Mouse (Mus musculus) kidney, embryonic 14.5 days (tissue): ENCODE measurements around the gene Calhm1. TPM values are rescaled to one million over a fixed set of nuclear protein-coding genes. Genes with fewer than 3 reads are reported as not detected.

Source experiments
- ATAC-seq: fragments of 200-750 bp; cut with Nextera tagmentation; 2 replicates; pipeline ENCODE4 v1.8.0; 2017; ENCODE audit warnings: moderate number of reproducible peaks, mild to moderate bottlenecking, moderate TSS enrichment, moderate library complexity; ENCODE audit not compliant: low FRiP score, low TSS enrichment
- H3K27ac ChIP-seq: fragments of 300-500 bp; sonication (generic); 2 replicates; pipeline ENCODE4 v1.5.1; 2014; ENCODE audit warnings: low read depth, mild to moderate bottlenecking, low read length, moderate library complexity, mixed read lengths
- H3K27me3 ChIP-seq: fragments of 300-500 bp; sonication (generic); 2 replicates; pipeline ENCODE4 v1.6.1; 2014; ENCODE audit warnings: mild to moderate bottlenecking, low read length; ENCODE audit not compliant: control insufficient read depth, insufficient read depth
- H3K36me3 ChIP-seq: fragments of 300-500 bp; sonication (generic); 2 replicates; pipeline ENCODE4 v1.6.1; 2014; ENCODE audit warnings: low read length, mixed read lengths; ENCODE audit not compliant: control insufficient read depth, insufficient read depth
- H3K4me1 ChIP-seq: fragments of 300-500 bp; sonication (generic); 2 replicates; pipeline ENCODE4 v1.6.1; 2014; ENCODE audit warnings: low read length, mixed read lengths; ENCODE audit not compliant: control insufficient read depth, insufficient read depth
- H3K4me2 ChIP-seq: fragments of 300-500 bp; sonication (generic); replicated peaks from 2 replicates; pipeline ENCODE4 v1.6.1; 2014; ENCODE audit warnings: low read depth, mild to moderate bottlenecking, low read length
- H3K4me3 ChIP-seq: fragments of 300-500 bp; sonication (generic); 2 replicates; pipeline ENCODE4 v1.5.1; 2014; ENCODE audit warnings: mild to moderate bottlenecking, low read length
- H3K9ac ChIP-seq: fragments of 300-500 bp; sonication (generic); 2 replicates; pipeline ENCODE4 v1.6.1; 2014; ENCODE audit warnings: low read depth, mild to moderate bottlenecking, low read length, moderate library complexity
- H3K9me3 ChIP-seq: fragments of 300-500 bp; sonication (generic); 2 replicates; pipeline ENCODE4 v1.6.1; 2016; ENCODE audit warnings: low read length; ENCODE audit not compliant: control insufficient read depth
- WGBS: fragments of 180-500 bp; shearing (Covaris S2); extraction: QIAGEN DNeasy Blood & Tissue Kit; methylation state at CpG from one replicate; pipeline ENCODE4 v1.1.7; 2014; 5-methylcytosine and 5-hydroxymethylcytosine counted together
- polyA plus RNA-seq: library from polyadenylated mRNA; unstranded; fragments of >200 nt; fragmentation: Nextera tagmentation; extraction: Ambion mirVana; gene quantifications from 2 replicates; pipeline ENCODE4 v1.2.1, GENCODE M21; 2014

The Calhm1 gene
- polyA plus RNA-seq, 1 experiment from 2014 or later = not detected

DNA sequence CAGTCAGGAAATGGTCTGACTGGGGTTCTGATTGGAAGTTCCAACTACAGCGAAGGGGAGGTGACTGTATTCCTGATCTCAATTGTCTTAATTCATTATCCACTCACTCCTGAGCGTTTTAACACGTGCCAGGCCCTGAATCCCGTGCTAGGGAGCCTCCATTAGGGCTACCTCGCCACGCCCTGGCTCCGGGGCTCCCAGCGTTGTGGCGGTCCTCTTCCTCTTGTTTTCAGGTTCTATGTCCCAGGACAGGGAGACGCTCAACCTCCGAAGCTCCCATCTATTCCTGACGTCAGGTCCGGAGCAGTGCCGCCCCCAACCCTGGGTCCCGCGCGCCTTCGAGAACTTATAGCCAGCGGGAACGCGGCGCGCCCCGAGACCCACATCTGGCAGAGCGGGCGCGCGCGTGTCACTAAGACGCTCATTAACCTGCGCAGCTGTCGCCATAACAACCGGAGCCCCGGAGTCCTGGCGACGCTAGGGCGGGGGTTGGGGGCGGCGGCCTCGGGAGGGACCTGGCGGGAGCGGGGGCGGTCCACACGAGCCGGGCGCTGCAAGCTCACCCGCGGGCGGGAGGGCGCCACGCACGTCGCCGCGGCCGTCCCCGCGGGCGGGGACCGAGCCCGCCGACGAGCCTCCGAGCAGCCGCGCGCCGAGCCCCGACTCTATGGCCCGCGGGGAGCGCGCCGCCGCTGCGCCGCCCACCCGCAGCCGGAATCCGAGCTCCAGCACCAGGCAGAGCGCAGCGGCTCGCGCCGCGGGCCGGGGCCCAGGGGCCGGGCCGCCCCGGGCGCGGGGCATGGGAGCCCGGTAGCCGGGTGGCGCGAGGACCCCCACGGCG is 34.6 kb upstream of the Calhm1 start, which contains the start of gene Neurl1a:
Gene Neurl1a (plus strand): TSS at position 390 of the 841 bp plus-strand sequence.
- peaks cover 10% of the 10 kb centered on the region; the same call in 1 of the 2 replicates for H3K4me1 ChIP-seq
- peaks cover 27% of the 10 kb centered on the region; the same call in 1 of the 2 replicates for H3K27me3 ChIP-seq
- peaks cover 6% of the 10 kb centered on the region; the same call in 1 of the 2 replicates for H3K9me3 ChIP-seq
- peak within 1 kb of the TSS; percentile 69 for H3K4me3 ChIP-seq
- ATAC-seq = peak; percentile 63
- H3K36me3 ChIP-seq = no peaks in the 10 kb centered on the region
- under 1% methylated on average over 66 of the region's 98 CpGs for WGBS
- H3K9ac ChIP-seq = peak within 1 kb of the TSS; percentile 63
- no peak within 1 kb of the TSS for H3K27ac ChIP-seq
- peak within 1 kb of the TSS; percentile 99 for H3K4me2 ChIP-seq

DNA sequence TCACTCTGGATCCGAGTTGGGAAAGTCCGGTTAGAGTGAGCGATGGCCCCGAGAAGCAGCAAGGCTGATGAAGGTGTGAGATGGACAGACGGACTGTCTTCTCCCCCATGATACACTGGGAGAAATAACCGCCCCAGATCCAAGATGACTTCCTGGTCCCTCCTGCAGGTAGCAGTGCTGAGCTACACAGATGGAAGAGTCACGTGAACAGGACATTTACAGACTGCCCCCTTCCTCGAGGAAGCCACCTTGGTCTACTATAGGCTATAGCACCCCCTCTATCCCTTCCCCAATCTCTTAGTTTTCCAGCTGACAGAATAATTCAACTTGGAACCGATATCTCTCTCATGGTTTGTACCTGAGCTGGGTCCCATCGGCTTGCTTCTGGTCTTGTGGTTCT is 33.9 kb upstream of the Calhm1 start:
- Histone ChIP-seq H3K27ac (no peak overlapping the region), H3K9me3 (peaks cover 6% of the 10 kb centered on the region; the same call in 1 of the 2 replicates), H3K4me1 (peaks cover 10% of the 10 kb centered on the region; the same call in 1 of the 2 replicates), H3K27me3 (peaks cover 27% of the 10 kb centered on the region; the same call in 1 of the 2 replicates), H3K36me3 (no peaks in the 10 kb centered on the region), H3K4me3 (peak overlapping the region; percentile 69), H3K4me2 (peak overlapping the region; percentile 99), H3K9ac (0 out of 2 replicates have a peak overlapping the region, but pooled peaks have one; percentile 63)
- WGBS = 17% methylated on average over 10 of the region's 10 CpGs
- no peak for ATAC-seq

DNA sequence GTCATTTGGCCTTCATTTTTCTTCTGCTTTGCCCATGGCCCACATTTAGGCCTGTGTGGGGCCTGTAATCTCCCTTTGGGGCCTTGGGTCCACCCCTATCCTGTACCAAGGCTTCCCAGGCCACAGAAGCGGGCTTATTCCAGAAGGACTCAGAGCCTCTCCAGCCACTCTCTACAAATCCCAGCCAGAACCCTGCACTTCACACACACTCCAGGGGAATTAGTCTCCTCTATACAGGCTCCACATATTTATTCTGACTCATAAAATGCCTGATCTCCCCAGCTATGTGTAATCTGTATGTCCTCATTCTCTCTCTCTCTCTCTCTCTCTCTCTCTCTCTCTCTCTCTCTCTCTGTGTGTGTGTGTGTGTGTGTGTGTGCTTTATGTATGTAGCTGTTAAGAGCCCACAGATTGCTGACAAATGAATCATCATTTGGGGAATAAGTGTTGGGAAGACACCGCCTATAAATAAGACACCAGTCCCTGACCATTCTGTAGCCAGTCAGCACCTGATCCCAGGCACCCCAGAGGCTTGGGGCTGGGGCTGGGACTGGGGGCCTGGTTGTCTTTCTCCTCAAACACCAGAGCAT is 33.0 kb upstream of the Calhm1 start:
- WGBS = 89% methylated on average over 2 of the region's 2 CpGs
- ATAC-seq = no peak

DNA sequence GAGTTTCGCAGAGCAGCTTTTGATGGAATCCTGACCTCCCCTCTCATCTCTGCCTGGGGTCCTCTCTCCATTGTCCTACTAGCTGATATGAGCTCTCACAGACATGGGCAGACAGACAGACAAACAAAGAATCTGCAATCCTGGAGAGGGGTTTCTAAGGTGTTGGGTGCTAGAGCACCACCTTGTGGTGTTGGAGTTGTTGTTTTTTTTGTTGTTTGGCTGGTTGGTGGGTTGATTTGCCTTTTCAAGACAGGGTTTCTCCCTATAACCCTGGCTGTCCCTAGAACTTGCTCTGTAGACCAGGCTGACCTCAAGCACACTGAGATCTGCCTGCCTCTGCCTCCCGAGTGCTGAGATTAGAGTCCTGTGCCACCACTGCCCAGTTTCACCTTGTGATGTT is 31.4 kb upstream of the Calhm1 start:
- Histone ChIP-seq H3K4me2 (no peak overlapping the region), H3K27me3 (peaks cover 22% of the 10 kb centered on the region; the same call in 1 of the 2 replicates), H3K36me3 (no peaks in the 10 kb centered on the region), H3K9ac (no peak overlapping the region), H3K4me3 (no peak overlapping the region), H3K9me3 (no peaks in the 10 kb centered on the region), H3K4me1 (peaks cover 10% of the 10 kb centered on the region; the same call in 1 of the 2 replicates), H3K27ac (no peak overlapping the region)
- no peak for ATAC-seq
- WGBS = 70% methylated on average over 1 of the region's 2 CpGs

More for the DNA sequence above, 33.0 kb upstream of the Calhm1 start:
- Histone ChIP-seq H3K9ac (no peak overlapping the region), H3K36me3 (no peaks in the 10 kb centered on the region), H3K4me2 (no peak overlapping the region), H3K9me3 (peaks cover 2% of the 10 kb centered on the region; the same call in 1 of the 2 replicates), H3K27me3 (peaks cover 27% of the 10 kb centered on the region; the same call in 1 of the 2 replicates), H3K27ac (no peak overlapping the region), H3K4me3 (no peak overlapping the region), H3K4me1 (peaks cover 10% of the 10 kb centered on the region; the same call in 1 of the 2 replicates)

- 54% methylated on average over 3 of the region's 3 CpGs for WGBS
- no peak overlapping the region for H3K9ac ChIP-seq
- no peak overlapping the region for H3K4me2 ChIP-seq
- H3K4me3 ChIP-seq = no peak overlapping the region
- H3K27ac ChIP-seq = no peak overlapping the region
- peaks cover 12% of the 10 kb centered on the region; the same call in 1 of the 2 replicates for H3K27me3 ChIP-seq
- no peak for ATAC-seq
- H3K4me1 ChIP-seq = peaks cover 7% of the 10 kb centered on the region; the same call in 1 of the 2 replicates
- no peaks in the 10 kb centered on the region for H3K36me3 ChIP-seq
- no peaks in the 10 kb centered on the region for H3K9me3 ChIP-seq
Observed at GRCm38 (mm10) chr19:47174515-47174914, 30.5 kb upstream of the Calhm1 start.

DNA sequence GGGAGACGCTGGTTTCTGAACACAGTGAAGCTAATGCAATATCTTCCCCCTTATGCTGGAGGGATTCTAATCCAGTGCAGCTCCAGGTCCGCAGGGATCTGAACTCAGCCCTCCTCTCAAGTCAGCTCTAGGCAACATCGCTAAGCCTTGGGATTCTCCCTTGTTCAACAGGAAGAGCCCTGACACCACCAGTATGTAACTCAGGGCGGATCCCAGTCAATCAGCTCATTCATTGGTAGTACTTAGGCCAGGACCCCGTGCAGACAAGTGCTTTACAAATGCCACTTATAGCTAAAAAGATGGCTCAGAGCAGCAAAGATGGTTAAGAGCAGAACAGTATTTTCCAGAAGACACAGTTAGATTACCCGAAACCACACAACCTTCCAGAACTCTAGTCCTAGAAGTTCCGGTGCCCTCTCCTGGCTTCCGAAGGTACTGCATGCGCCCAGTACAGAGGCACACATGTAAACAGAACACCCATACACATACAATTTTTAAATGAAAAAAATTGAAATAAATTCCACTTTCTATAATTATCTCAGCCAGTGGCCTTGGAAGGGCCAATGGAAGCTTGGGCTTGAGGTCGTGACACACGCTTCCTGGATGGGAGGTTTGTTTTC is 24.8 kb upstream of the Calhm1 start:
- Histone ChIP-seq H3K4me3 (no peak overlapping the region), H3K4me2 (peak overlapping the region; percentile 29), H3K4me1 (no peaks in the 10 kb centered on the region), H3K27me3 (no peaks in the 10 kb centered on the region), H3K9me3 (no peaks in the 10 kb centered on the region), H3K9ac (no peak overlapping the region), H3K36me3 (no peaks in the 10 kb centered on the region), H3K27ac (no peak overlapping the region)
- ATAC-seq = peak; percentile 66; the same call in 1 of the 2 replicates
- 27% methylated on average over 11 of the region's 11 CpGs for WGBS

- H3K36me3 ChIP-seq = no peaks in the 10 kb centered on the region
- WGBS = 8% methylated on average over 13 of the region's 13 CpGs
- H3K27me3 ChIP-seq = no peaks in the 10 kb centered on the region
- H3K4me3 ChIP-seq = no peak overlapping the region
- H3K27ac ChIP-seq = no peak overlapping the region
- no peaks in the 10 kb centered on the region for H3K4me1 ChIP-seq
- H3K9ac ChIP-seq = no peak overlapping the region
- H3K9me3 ChIP-seq = no peaks in the 10 kb centered on the region
- peak; percentile 49; the same call in 1 of the 2 replicates for ATAC-seq
- peak overlapping the region; percentile 29 for H3K4me2 ChIP-seq
Observed at GRCm38 (mm10) chr19:47168223-47168622, 24.2 kb upstream of the Calhm1 start.

DNA sequence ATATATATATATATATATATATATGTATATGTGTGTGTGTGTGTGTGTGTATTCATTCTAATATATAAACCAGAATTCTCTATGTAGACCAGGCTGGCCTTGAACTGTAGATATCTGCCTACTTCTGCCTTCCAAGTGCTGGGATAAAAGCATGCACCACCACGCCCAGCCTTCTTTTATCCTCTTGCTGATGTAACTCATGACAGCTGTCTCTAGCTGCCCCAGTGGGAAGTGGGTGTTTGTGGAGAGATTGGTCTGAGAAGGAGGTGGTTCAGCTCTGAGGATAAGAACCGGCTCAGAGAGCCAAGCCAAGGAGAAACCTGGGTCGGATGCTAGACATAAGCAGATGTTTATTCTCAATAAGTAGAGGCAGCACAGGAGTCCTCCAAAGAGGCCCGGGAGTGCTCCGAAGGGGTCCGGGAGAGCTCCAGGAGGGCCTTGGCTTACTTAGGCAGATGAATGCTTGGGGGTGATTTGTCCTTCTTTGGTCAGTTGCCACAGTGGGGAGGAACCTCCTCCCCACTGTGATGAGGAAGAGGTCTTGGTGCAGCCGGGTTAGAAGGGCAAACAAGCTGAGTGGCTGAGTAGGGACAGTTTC is 23.7 kb upstream of the Calhm1 start:
- no peak overlapping the region for H3K27ac ChIP-seq
- H3K4me2 ChIP-seq = peak overlapping the region; percentile 29; the same call in 1 of the 2 replicates
- H3K36me3 ChIP-seq = no peaks in the 10 kb centered on the region
- H3K4me1 ChIP-seq = no peaks in the 10 kb centered on the region
- no peak for ATAC-seq
- no peak overlapping the region for H3K9ac ChIP-seq
- no peaks in the 10 kb centered on the region for H3K27me3 ChIP-seq
- no peak overlapping the region for H3K4me3 ChIP-seq
- no peaks in the 10 kb centered on the region for H3K9me3 ChIP-seq
- WGBS = 61% methylated on average over 7 of the region's 7 CpGs
